Mouse (Mus musculus): ENCODE measurements around the gene Neu2. TPM values are rescaled to one million over a fixed set of nuclear protein-coding genes. Genes with fewer than 3 reads are reported as not detected.
A peak's percentile ranks its signal among the peaks of the same experiment; 100 is the strongest.

Gene Neu2
- polyA plus RNA-seq, 1 experiment = not detected

GRCm38 (mm10) chr1:87492285-87492684, 17.4 kb upstream of the Neu2 start:
- 56% methylated on average over 3 of the region's 3 CpGs for WGBS
- TF ChIP-seq POLR2A (IDR thresholded peaks at IDR 0.05; ENCODE audit: insufficient read depth, low read depth, low read length) = no peak
- Histone ChIP-seq H3K27ac (ENCODE audit: insufficient read depth, low read depth, low read length) (no peak overlapping the region), H3K4me1 (ENCODE audit: control insufficient read depth, insufficient read depth, low read length) (peaks cover 12% of the 10 kb centered on the region), H3K4me3 (ENCODE audit: insufficient read depth, low read depth, low read length) (no peak overlapping the region)

GRCm38 (mm10) chr1:87493542-87493941, 16.1 kb upstream of the Neu2 start:
- WGBS = 49% methylated on average over 4 of the region's 4 CpGs
- Histone ChIP-seq H3K4me1 (ENCODE audit: control insufficient read depth, insufficient read depth, low read length) (peaks cover 9% of the 10 kb centered on the region), H3K4me3 (ENCODE audit: insufficient read depth, low read depth, low read length) (no peak overlapping the region), H3K27ac (ENCODE audit: insufficient read depth, low read depth, low read length) (no peak overlapping the region; the same call in 1 of the 2 replicates)
- no peak for TF ChIP-seq POLR2A (IDR thresholded peaks at IDR 0.05; ENCODE audit: insufficient read depth, low read depth, low read length)
- no peak for TF ChIP-seq CTCF (IDR thresholded peaks at IDR 0.05; ENCODE audit: insufficient read depth, low read depth, low read length)

GRCm38 (mm10) chr1:87505524-87505923, 4.2 kb upstream of the Neu2 start:
- H3K4me1 ChIP-seq (ENCODE audit: control insufficient read depth, insufficient read depth, low read length) = peaks cover 25% of the 10 kb centered on the region
- H3K4me3 ChIP-seq (ENCODE audit: insufficient read depth, low read depth, low read length) = no peak overlapping the region
- TF ChIP-seq POLR2A (IDR thresholded peaks at IDR 0.05; ENCODE audit: insufficient read depth, low read depth, low read length) = no peak
- TF ChIP-seq CTCF (IDR thresholded peaks at IDR 0.05; ENCODE audit: insufficient read depth, low read depth, low read length) = no peak
- H3K27ac ChIP-seq (ENCODE audit: insufficient read depth, low read depth, low read length) = no peak overlapping the region
- 93% methylated on average over 4 of the region's 4 CpGs for WGBS

GRCm38 (mm10) chr1:87507857-87508256, 1.8 kb upstream of the Neu2 start:
- WGBS = 40% methylated on average over 6 of the region's 6 CpGs
- H3K4me3 ChIP-seq (ENCODE audit: insufficient read depth, low read depth, low read length) = no peak overlapping the region
- H3K4me1 ChIP-seq (ENCODE audit: control insufficient read depth, insufficient read depth, low read length) = peaks cover 23% of the 10 kb centered on the region
- no peak overlapping the region for H3K27ac ChIP-seq (ENCODE audit: insufficient read depth, low read depth, low read length)
- no peak for TF ChIP-seq CTCF (IDR thresholded peaks at IDR 0.05; ENCODE audit: insufficient read depth, low read depth, low read length)
- TF ChIP-seq POLR2A (IDR thresholded peaks at IDR 0.05; ENCODE audit: insufficient read depth, low read depth, low read length) = no peak

- 17% methylated on average over 26 of the region's 26 CpGs for WGBS
- no peak overlapping the region for H3K27ac ChIP-seq (ENCODE audit: insufficient read depth, low read depth, low read length)
- H3K4me3 ChIP-seq (ENCODE audit: insufficient read depth, low read depth, low read length) = peak overlapping the region; percentile 95
- peaks cover 23% of the 10 kb centered on the region for H3K4me1 ChIP-seq (ENCODE audit: control insufficient read depth, insufficient read depth, low read length)
- no peak for TF ChIP-seq CTCF (IDR thresholded peaks at IDR 0.05; ENCODE audit: insufficient read depth, low read depth, low read length)
- TF ChIP-seq POLR2A (IDR thresholded peaks at IDR 0.05; ENCODE audit: insufficient read depth, low read depth, low read length) = no peak
Observed at GRCm38 (mm10) chr1:87508591-87509560, 813 bp upstream of the Neu2 start.

GRCm38 (mm10) chr1:87510166-87510691, 540 bp downstream of the Neu2 start:
- Histone ChIP-seq H3K4me1 (ENCODE audit: control insufficient read depth, insufficient read depth, low read length) (peaks cover 17% of the 10 kb centered on the region), H3K4me3 (ENCODE audit: insufficient read depth, low read depth, low read length) (peak overlapping the region; percentile 95), H3K27ac (ENCODE audit: insufficient read depth, low read depth, low read length) (peak overlapping the region; percentile 51)
- TF ChIP-seq POLR2A (IDR thresholded peaks at IDR 0.05; ENCODE audit: insufficient read depth, low read depth, low read length) = peak; percentile 42; the same call in 1 of the 2 replicates
- TF ChIP-seq CTCF (IDR thresholded peaks at IDR 0.05; ENCODE audit: insufficient read depth, low read depth, low read length) = no peak; the same call in 1 of the 2 replicates
- WGBS = under 1% methylated on average over 49 of the region's 61 CpGs

GRCm38 (mm10) chr1:87510845-87511244, 1.2 kb downstream of the Neu2 start:
- H3K27ac ChIP-seq (ENCODE audit: insufficient read depth, low read depth, low read length) = peak overlapping the region; percentile 42
- 11% methylated on average over 5 of the region's 5 CpGs for WGBS
- TF ChIP-seq CTCF (IDR thresholded peaks at IDR 0.05; ENCODE audit: insufficient read depth, low read depth, low read length) (no peak), POLR2A (IDR thresholded peaks at IDR 0.05; ENCODE audit: insufficient read depth, low read depth, low read length) (no peak)
- peak overlapping the region; percentile 95 for H3K4me3 ChIP-seq (ENCODE audit: insufficient read depth, low read depth, low read length)
- H3K4me1 ChIP-seq (ENCODE audit: control insufficient read depth, insufficient read depth, low read length) = peaks cover 14% of the 10 kb centered on the region; the same call in 1 of the 2 replicates

- Histone ChIP-seq H3K4me1 (ENCODE audit: control insufficient read depth, insufficient read depth, low read length) (peaks cover 6% of the 10 kb centered on the region; the same call in 1 of the 2 replicates), H3K27ac (ENCODE audit: insufficient read depth, low read depth, low read length) (no peak overlapping the region), H3K4me3 (ENCODE audit: insufficient read depth, low read depth, low read length) (no peak overlapping the region)
- TF ChIP-seq CTCF (IDR thresholded peaks at IDR 0.05; ENCODE audit: insufficient read depth, low read depth, low read length) = no peak
Observed at GRCm38 (mm10) chr1:87520467-87520866, 10.8 kb downstream of the Neu2 start.

GRCm38 (mm10) chr1:87521523-87521922, 11.8 kb downstream of the Neu2 start:
- Histone ChIP-seq H3K4me3 (ENCODE audit: insufficient read depth, low read depth, low read length) (no peak overlapping the region), H3K4me1 (ENCODE audit: control insufficient read depth, insufficient read depth, low read length) (peaks cover 6% of the 10 kb centered on the region; the same call in 1 of the 2 replicates), H3K27ac (ENCODE audit: insufficient read depth, low read depth, low read length) (no peak overlapping the region)
- TF ChIP-seq CTCF (IDR thresholded peaks at IDR 0.05; ENCODE audit: insufficient read depth, low read depth, low read length) (no peak), POLR2A (IDR thresholded peaks at IDR 0.05; ENCODE audit: insufficient read depth, low read depth, low read length) (no peak)
- 61% methylated on average over 1 of the region's 1 CpGs for WGBS

Data from olfactory bulb, adult 2 months (tissue).